Mouse (Mus musculus) neural tube, embryonic 11.5 days (tissue): ENCODE results near the gene Galnt11. TPM values are rescaled to one million over a fixed set of nuclear protein-coding genes. Genes with fewer than 3 reads are reported as not detected.

Experiments used
- ATAC-seq: fragments of 200-750 bp; cut with Nextera tagmentation; 2 replicates; pipeline ENCODE4 v1.8.0; 2017; ENCODE audit warnings: moderate number of reproducible peaks, mild to moderate bottlenecking, moderate TSS enrichment, moderate library complexity; ENCODE audit not compliant: insufficient read depth, low FRiP score, low TSS enrichment
- DNase-seq: peaks from one replicate; pipeline ENCODE4 v3.0.0-alpha.2; 2015; ENCODE audit warnings: low spot score
- H3K27ac ChIP-seq: fragments of 300-500 bp; sonication (generic); 2 replicates; pipeline ENCODE4 v1.5.1; 2014; ENCODE audit warnings: low read depth, mild to moderate bottlenecking, low read length
- H3K27me3 ChIP-seq: fragments of 300-500 bp; sonication (generic); 2 replicates; pipeline ENCODE4 v1.6.1; 2014; ENCODE audit warnings: mild to moderate bottlenecking, low read length, mixed read lengths; ENCODE audit not compliant: control insufficient read depth, insufficient read depth
- H3K36me3 ChIP-seq: fragments of 300-500 bp; sonication (generic); 2 replicates; pipeline ENCODE4 v1.6.1; 2014; ENCODE audit warnings: mild to moderate bottlenecking, low read length, moderate library complexity, mixed read lengths; ENCODE audit not compliant: control insufficient read depth, insufficient read depth
- H3K4me1 ChIP-seq: fragments of 300-500 bp; sonication (generic); 2 replicates; pipeline ENCODE4 v1.6.1; 2014; ENCODE audit warnings: low read length, mixed read lengths; ENCODE audit not compliant: control insufficient read depth, insufficient read depth
- H3K4me2 ChIP-seq: fragments of 300-500 bp; sonication (generic); 2 replicates; pipeline ENCODE4 v1.6.1; 2014; ENCODE audit warnings: low read depth, mild to moderate bottlenecking, moderate library complexity
- H3K4me3 ChIP-seq: fragments of 300-500 bp; sonication (generic); 2 replicates; pipeline ENCODE4 v1.5.1; 2014; ENCODE audit warnings: low read depth, low read length
- H3K9ac ChIP-seq: fragments of 300-500 bp; sonication (generic); 2 replicates; pipeline ENCODE4 v1.6.1; 2014; ENCODE audit warnings: mild to moderate bottlenecking, low read length
- H3K9me3 ChIP-seq: fragments of 300-500 bp; sonication (generic); 2 replicates; pipeline ENCODE4 v1.6.1; 2016; ENCODE audit warnings: low read length; ENCODE audit not compliant: control insufficient read depth
- WGBS: fragments of 180-500 bp; shearing (Covaris S2); extraction: QIAGEN DNeasy Blood & Tissue Kit; methylation state at CpG from one replicate; pipeline ENCODE4 v1.1.7; 2014; 5-methylcytosine and 5-hydroxymethylcytosine counted together
- polyA plus RNA-seq: library from polyadenylated mRNA; unstranded; fragments of >200 nt; fragmentation: Nextera tagmentation; extraction: Ambion mirVana; gene quantifications from 2 replicates; pipeline ENCODE4 v1.2.1, GENCODE M21; 2014

Gene Galnt11
- polyA plus RNA-seq, 1 experiment from 2014 or later = 40.8 TPM

- no peaks in the 10 kb centered on the region for H3K9me3 ChIP-seq
- H3K27me3 ChIP-seq = no peaks in the 10 kb centered on the region
- H3K4me3 ChIP-seq = no peak overlapping the region
- DNase-seq (no peak), ATAC-seq (no peak)
- no peak overlapping the region for H3K27ac ChIP-seq
- peaks cover 2% of the 10 kb centered on the region; the same call in 1 of the 2 replicates for H3K36me3 ChIP-seq
- WGBS = 93% methylated on average over 4 of the region's 4 CpGs
- H3K4me1 ChIP-seq = no peaks in the 10 kb centered on the region
- H3K4me2 ChIP-seq = no peak overlapping the region
- no peak overlapping the region for H3K9ac ChIP-seq
Measured at GRCm38 (mm10) chr5:25268258-25268888, 46.7 kb downstream of the Galnt11 start.

DNA sequence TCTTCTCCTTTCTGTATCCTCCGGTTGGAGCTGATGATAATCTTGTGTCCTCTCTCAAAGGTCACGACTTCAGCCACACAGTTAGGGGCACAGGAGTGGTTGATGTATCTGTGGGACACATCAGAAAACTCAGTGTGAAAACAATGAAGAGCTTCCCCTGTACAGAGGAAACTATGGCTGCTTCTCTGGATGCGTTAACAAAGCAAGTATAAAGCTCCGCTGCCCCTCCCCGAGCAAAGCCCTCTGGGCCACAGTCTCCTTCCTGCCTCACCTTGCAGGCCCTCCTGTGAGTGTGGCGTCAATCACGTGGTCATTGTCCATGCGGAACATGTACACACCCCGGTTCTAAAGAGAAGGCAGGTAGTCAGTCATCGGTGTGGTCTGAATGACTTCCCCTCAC is 53.9 kb downstream of the Galnt11 start:
- peaks cover 12% of the 10 kb centered on the region for H3K36me3 ChIP-seq
- WGBS = 92% methylated on average over 10 of the region's 10 CpGs

DNA sequence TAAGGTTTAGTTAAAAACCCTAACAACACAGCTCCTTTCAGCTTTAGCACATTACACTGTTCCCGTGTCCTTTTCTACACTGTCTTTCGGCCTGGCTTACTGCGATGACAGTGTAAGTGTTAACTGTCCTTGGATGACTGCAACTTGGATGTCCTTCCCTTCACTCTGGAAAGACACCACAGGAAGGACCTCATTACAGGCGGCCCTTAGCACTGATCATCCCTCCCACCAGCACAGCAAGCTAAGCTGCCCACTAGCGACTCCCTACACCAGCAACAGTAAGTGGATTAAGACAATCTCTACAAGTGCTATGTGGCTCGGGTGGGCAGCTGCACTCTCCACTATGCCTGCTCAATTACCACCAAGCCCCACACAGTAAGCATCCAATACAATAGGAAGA is 54.7 kb downstream of the Galnt11 start:
- 86% methylated on average over 6 of the region's 6 CpGs for WGBS
- ATAC-seq (no peak), DNase-seq (no peak)
- Histone ChIP-seq H3K4me2 (no peak overlapping the region), H3K4me1 (no peaks in the 10 kb centered on the region), H3K4me3 (no peak overlapping the region), H3K9me3 (no peaks in the 10 kb centered on the region), H3K27ac (no peak overlapping the region), H3K27me3 (no peaks in the 10 kb centered on the region), H3K9ac (no peak overlapping the region), H3K36me3 (peaks cover 16% of the 10 kb centered on the region)

More for the DNA sequence above, 53.9 kb downstream of the Galnt11 start:
- no peak overlapping the region for H3K27ac ChIP-seq
- no peaks in the 10 kb centered on the region for H3K9me3 ChIP-seq
- H3K4me2 ChIP-seq = no peak overlapping the region
- H3K4me3 ChIP-seq = no peak overlapping the region
- H3K9ac ChIP-seq = no peak overlapping the region
- no peak for DNase-seq
- H3K27me3 ChIP-seq = no peaks in the 10 kb centered on the region
- ATAC-seq = no peak
- no peaks in the 10 kb centered on the region for H3K4me1 ChIP-seq

DNA sequence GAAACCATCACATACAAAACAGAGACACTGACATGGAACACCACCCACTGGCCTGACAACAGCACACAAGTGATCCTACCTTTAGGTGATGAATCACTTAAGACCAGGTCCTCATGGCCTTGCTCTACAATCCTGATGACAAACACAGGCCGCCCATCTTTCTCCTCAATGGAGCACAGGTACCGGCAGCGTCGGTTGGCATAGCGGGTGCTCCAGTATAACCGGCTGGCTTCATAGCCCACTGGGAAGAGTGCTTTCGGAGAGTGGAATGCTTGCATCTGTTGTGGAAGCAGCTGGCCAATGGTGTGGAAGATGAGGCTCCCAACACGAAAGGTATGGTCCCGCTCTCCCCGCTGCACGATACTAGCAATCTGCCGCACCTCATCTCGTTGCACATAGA is 62.3 kb downstream of the Galnt11 start:
- no peak for DNase-seq
- Histone ChIP-seq H3K36me3 (peaks cover 6% of the 10 kb centered on the region), H3K27ac (no peak overlapping the region), H3K9ac (no peak overlapping the region), H3K27me3 (no peaks in the 10 kb centered on the region), H3K4me3 (no peak overlapping the region), H3K4me2 (no peak overlapping the region), H3K4me1 (no peaks in the 10 kb centered on the region), H3K9me3 (no peaks in the 10 kb centered on the region)
- no peak for ATAC-seq
- 97% methylated on average over 13 of the region's 13 CpGs for WGBS

DNA sequence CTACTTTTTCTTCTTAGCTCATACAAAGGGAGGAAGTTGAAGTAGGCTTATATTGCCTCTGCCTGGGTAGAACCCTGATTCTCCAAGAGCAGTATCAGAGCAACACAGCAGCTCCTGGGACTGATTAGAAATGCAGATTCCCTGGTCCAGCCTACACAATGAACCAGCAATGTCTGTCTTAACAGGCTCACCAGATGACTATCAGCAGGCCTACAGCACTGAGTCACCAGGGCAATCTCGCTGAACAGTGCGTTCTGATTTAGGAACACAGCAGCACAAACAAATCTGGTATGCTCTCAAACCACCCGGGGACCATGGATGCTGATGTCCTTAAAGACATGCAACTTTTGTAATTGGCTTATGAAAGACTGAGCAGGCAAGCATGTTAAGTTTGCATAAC is 75.1 kb downstream of the Galnt11 start:
- peaks cover 9% of the 10 kb centered on the region for H3K36me3 ChIP-seq
- H3K4me1 ChIP-seq = no peaks in the 10 kb centered on the region
- ATAC-seq (no peak), DNase-seq (no peak)
- no peak overlapping the region for H3K27ac ChIP-seq
- 69% methylated on average over 3 of the region's 3 CpGs for WGBS
- H3K9me3 ChIP-seq = no peaks in the 10 kb centered on the region
- H3K27me3 ChIP-seq = no peaks in the 10 kb centered on the region
- no peak overlapping the region for H3K9ac ChIP-seq
- no peak overlapping the region for H3K4me2 ChIP-seq
- no peak overlapping the region for H3K4me3 ChIP-seq

GRCm38 (mm10) chr5:25310226-25310625 is 88.5 kb downstream of the Galnt11 start:
- peaks cover 13% of the 10 kb centered on the region for H3K36me3 ChIP-seq
- H3K9ac ChIP-seq = no peak overlapping the region
- DNase-seq = no peak
- ATAC-seq = no peak
- H3K4me1 ChIP-seq = no peaks in the 10 kb centered on the region
- no peaks in the 10 kb centered on the region for H3K9me3 ChIP-seq
- no peak overlapping the region for H3K4me3 ChIP-seq
- no peaks in the 10 kb centered on the region for H3K27me3 ChIP-seq
- H3K27ac ChIP-seq = no peak overlapping the region
- WGBS = 98% methylated on average over 2 of the region's 2 CpGs
- no peak overlapping the region for H3K4me2 ChIP-seq

GRCm38 (mm10) chr5:25313881-25314280 is 92.2 kb downstream of the Galnt11 start:
- Histone ChIP-seq H3K4me1 (no peaks in the 10 kb centered on the region), H3K4me3 (no peak overlapping the region), H3K27ac (no peak overlapping the region), H3K36me3 (peaks cover 18% of the 10 kb centered on the region), H3K9me3 (no peaks in the 10 kb centered on the region), H3K27me3 (no peaks in the 10 kb centered on the region), H3K4me2 (no peak overlapping the region), H3K9ac (no peak overlapping the region)
- ATAC-seq (no peak), DNase-seq (no peak)
- WGBS = 92% methylated on average over 6 of the region's 6 CpGs

Other genes with a start within 250 kb of the Galnt11 start
- 52.9 and 59.1 TPM in 2 replicates for gene Prkag2, start 121.3 kb upstream of the Galnt11 start, polyA plus RNA-seq
- gene Galntl5, start 40.4 kb upstream of the Galnt11 start, polyA plus RNA-seq = not detected in 2 replicates
- not detected in 2 replicates for gene E130116L18Rik, start 1.2 kb downstream of the Galnt11 start, polyA plus RNA-seq